Mouse (Mus musculus) hindbrain, embryonic 10.5 days (tissue): ENCODE measurements around the gene Rgl1. TPM values are rescaled to one million over a fixed set of nuclear protein-coding genes. Genes with fewer than 3 reads are reported as not detected.

ENCODE experiments used
- DNase-seq: peaks from one replicate; pipeline ENCODE4 v3.0.0-alpha.2; 2017; ENCODE audit warnings: low spot score
- H3K27ac ChIP-seq: fragments of 300-500 bp; sonication (generic); 2 replicates; pipeline ENCODE4 v1.5.1; 2016; ENCODE audit warnings: mild to moderate bottlenecking, moderate library complexity
- H3K27me3 ChIP-seq: fragments of 300-500 bp; sonication (generic); 2 replicates; pipeline ENCODE4 v1.6.1; 2016; ENCODE audit warnings: mild to moderate bottlenecking; ENCODE audit not compliant: poor library complexity, insufficient read depth, severe bottlenecking
- H3K36me3 ChIP-seq: fragments of 300-500 bp; sonication (generic); 2 replicates; pipeline ENCODE4 v1.6.1; 2016; ENCODE audit warnings: mild to moderate bottlenecking, moderate library complexity
- H3K4me1 ChIP-seq: fragments of 300-500 bp; sonication (generic); replicated peaks from 2 replicates; pipeline ENCODE4 v1.6.1; 2016; ENCODE audit warnings: mild to moderate bottlenecking
- H3K4me3 ChIP-seq: fragments of 300-500 bp; sonication (generic); 2 replicates; pipeline ENCODE4 v1.5.1; 2016; ENCODE audit warnings: mild to moderate bottlenecking, moderate library complexity
- H3K9me3 ChIP-seq: fragments of 300-500 bp; sonication (generic); 2 replicates; pipeline ENCODE4 v1.6.1; 2016; ENCODE audit warnings: mild to moderate bottlenecking, moderate library complexity
- WGBS: fragments of 180-500 bp; shearing (Covaris S2); methylation state at CpG from one replicate; pipeline ENCODE4 v1.1.7; 2016; 5-methylcytosine and 5-hydroxymethylcytosine counted together
- polyA plus RNA-seq: library from polyadenylated mRNA; unstranded; fragments of >200 nt; fragmentation: Nextera tagmentation; extraction: Ambion mirVana; gene quantifications from 2 replicates; pipeline ENCODE4 v1.2.1, GENCODE M21; 2016

Gene Rgl1
- polyA plus RNA-seq, result 27.1 and 28.9 TPM in 2 replicates

DNA sequence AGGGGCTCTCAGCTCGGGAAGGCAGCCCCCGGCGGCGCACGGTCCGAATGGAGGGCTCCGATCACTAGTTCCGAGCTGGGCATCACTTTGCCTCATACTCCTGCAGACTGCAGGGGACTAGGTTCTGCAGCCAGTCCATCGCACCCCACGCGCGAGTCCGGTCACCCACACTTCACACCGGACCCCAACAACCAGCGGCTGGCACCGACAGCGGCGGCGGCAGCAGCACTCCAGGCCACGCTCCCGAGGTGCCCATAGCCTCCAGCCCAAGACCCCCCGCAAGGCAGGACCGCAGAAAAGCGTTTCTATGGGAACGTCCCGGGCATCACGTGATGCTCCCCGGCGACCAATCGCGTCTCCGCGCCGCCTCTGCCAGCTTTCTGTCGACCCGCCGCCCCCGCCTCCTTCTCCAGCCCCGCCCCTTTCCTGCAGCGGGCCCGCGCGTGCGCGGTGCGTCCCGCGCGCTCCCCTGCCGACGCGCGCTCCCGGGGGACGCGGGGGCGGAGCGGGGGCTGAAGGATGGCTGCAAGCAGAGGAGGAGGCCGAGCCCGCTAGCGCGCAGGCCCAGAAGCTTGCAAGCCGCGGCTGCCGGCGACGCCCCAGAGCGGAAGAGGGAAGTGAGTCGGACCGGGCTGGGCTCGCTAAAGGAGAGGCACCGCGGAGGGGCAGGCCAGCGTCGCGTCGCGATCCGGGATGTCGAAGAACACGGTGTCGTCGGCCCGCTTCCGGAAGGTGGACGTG lies at the start of gene Rgl1, which contains the start of gene Arpc5:
TSS of gene Rgl1 (minus strand) at position 320 of the 741 bp plus-strand sequence.
TSS of gene Arpc5 (plus strand) at position 511 of the 741 bp plus-strand sequence.
- H3K36me3 ChIP-seq, result peaks cover 21% of the 10 kb centered on the region
- peak; percentile 97 for DNase-seq
- peaks cover 20% of the 10 kb centered on the region for H3K27me3 ChIP-seq
- peak within 1 kb of the TSS; percentile 91 for H3K4me3 ChIP-seq
- under 1% methylated on average over 84 of the region's 86 CpGs for WGBS
- H3K9me3 ChIP-seq, result no peaks in the 10 kb centered on the region
- H3K27ac ChIP-seq, result peak within 1 kb of the TSS; percentile 92
- H3K4me1 ChIP-seq, result peaks cover 8% of the 10 kb centered on the region

DNA sequence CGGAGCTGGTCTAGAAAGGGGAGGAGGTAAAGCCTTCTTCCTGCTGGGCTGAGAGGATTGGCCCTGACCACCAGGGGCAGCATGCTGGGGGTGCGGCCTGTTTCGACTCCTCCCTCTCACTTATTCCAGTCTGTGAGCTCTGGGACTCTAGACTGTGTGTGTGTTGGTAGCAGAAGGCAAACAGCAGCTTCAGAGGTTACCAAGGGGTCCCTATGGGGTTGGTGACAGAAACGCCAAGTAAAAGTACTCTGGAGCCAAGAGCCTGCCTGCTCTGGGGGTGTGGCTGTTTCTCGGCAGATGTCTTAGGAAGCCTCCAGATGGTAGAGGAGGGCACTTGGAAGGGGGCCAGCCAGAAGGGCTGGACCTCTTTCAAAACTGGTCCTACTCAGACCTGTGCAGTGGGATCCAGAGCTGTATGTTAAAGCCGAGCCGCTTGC lies 49.1 kb upstream of the Rgl1 start:
- Histone ChIP-seq H3K27ac (peak overlapping the region; percentile 87), H3K9me3 (no peaks in the 10 kb centered on the region), H3K4me1 (peaks cover 71% of the 10 kb centered on the region), H3K4me3 (no peak overlapping the region), H3K36me3 (no peaks in the 10 kb centered on the region), H3K27me3 (no peaks in the 10 kb centered on the region)
- peak; percentile 79 for DNase-seq
- WGBS, result 28% methylated on average over 7 of the region's 7 CpGs

DNA sequence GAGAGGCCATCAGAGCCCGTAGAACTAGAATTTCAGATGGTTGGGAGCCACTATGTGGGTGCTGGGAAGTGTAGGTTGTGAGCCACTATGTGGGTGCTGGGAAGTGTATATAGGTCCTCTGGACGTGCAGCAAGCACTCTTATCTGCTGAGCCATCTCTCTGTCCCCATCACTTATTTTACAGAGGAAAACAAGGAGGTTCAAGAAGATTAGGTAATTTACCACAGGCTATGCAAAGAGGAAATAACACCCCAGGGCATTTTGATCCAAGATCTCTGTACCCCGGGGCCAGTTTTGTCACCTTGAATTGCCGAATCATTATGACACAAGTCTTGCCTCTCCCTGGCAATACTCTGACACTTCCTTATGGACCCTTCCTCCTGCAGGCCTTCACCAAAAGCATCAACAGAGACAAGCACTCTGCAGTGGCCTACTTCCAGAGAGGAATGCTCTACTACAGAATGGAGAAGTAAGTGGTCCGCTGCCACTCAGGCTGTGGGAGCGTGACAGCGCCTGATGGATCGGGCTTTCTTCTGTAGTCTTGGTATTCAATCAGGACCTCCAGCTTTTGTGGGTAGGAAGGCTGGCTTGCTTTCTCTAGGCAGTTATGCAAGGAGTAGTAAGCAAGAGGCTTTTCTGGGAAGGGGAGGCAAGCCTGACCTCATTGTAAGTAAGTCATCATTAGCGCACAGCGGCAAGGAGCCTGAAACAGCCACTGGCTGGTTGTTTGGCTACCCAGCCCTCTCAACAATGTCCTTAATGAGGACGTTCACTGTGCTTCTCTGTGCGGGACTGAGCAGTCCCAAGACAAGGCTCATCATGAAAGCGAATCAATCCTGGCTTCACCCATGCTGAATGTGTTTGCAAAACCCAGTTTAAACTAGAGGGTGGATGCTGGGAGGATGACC lies 44.6 kb upstream of the Rgl1 start:
- Histone ChIP-seq H3K4me3 (no peak overlapping the region), H3K4me1 (peaks cover 55% of the 10 kb centered on the region), H3K36me3 (no peaks in the 10 kb centered on the region), H3K27me3 (no peaks in the 10 kb centered on the region), H3K9me3 (no peaks in the 10 kb centered on the region), H3K27ac (peak overlapping the region; percentile 77)
- 60% methylated on average over 13 of the region's 13 CpGs for WGBS
- peak; percentile 38 for DNase-seq

DNA sequence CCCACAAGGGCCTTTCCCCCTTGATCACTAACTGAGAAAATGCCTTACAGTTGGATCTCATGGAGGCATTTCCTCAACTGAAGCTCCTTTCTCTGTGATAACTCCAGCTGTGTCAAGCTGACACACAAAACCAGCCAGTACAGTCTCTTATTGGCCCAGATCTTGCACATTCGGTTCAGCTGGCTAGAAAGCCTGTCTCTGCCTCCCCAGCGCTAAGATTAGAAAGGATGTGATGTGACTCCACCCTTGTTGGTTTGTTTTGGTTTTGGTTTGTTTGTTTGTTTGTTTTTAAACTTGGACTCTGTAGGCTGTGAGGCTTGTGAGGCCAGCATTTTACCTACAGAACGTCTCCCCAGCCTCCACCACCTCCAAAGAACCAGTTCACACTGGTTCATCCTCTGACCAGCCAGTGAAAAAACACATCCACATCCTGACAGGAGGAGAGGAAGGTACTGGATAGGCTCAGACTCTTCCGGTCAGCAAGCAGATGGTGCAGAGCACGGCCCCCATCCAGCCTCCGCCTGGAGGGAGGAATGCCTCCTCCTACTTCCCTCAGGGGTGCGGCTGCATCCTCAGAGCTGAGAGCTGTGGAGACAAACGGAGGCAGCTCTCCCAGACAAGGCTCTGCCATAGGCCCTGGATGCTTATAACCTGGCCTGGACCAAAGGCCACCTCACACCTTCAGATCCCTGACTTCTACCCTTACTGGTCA lies 43.5 kb upstream of the Rgl1 start:
- peak; percentile 52 for DNase-seq
- Histone ChIP-seq H3K9me3 (no peaks in the 10 kb centered on the region), H3K4me3 (no peak overlapping the region), H3K4me1 (peaks cover 46% of the 10 kb centered on the region), H3K36me3 (no peaks in the 10 kb centered on the region), H3K27ac (peak overlapping the region; percentile 79), H3K27me3 (no peaks in the 10 kb centered on the region)
- WGBS, result 35% methylated on average over 8 of the region's 8 CpGs

DNA sequence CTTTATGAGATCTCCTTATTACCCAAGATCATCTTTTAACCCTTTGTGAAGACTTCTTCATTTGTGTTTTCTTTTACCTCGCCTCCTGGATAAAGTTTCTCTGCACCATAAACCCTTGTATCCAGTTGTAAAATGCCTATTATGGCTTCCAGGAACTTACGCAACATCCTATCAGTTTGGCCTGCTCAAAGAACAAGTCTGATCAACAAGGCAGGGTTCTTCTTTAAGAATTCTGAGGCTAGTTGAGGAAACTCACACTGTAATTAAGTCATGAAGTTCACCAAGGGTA lies 42.2 kb upstream of the Rgl1 start:
- Histone ChIP-seq H3K36me3 (no peaks in the 10 kb centered on the region), H3K27me3 (no peaks in the 10 kb centered on the region), H3K4me3 (no peak overlapping the region), H3K9me3 (no peaks in the 10 kb centered on the region), H3K27ac (0 out of 2 replicates have a peak overlapping the region, but pooled peaks have one; percentile 62), H3K4me1 (peaks cover 34% of the 10 kb centered on the region)
- DNase-seq, result no peak
- 91% methylated on average over 2 of the region's 2 CpGs for whole genome bisulfite sequencing

DNA sequence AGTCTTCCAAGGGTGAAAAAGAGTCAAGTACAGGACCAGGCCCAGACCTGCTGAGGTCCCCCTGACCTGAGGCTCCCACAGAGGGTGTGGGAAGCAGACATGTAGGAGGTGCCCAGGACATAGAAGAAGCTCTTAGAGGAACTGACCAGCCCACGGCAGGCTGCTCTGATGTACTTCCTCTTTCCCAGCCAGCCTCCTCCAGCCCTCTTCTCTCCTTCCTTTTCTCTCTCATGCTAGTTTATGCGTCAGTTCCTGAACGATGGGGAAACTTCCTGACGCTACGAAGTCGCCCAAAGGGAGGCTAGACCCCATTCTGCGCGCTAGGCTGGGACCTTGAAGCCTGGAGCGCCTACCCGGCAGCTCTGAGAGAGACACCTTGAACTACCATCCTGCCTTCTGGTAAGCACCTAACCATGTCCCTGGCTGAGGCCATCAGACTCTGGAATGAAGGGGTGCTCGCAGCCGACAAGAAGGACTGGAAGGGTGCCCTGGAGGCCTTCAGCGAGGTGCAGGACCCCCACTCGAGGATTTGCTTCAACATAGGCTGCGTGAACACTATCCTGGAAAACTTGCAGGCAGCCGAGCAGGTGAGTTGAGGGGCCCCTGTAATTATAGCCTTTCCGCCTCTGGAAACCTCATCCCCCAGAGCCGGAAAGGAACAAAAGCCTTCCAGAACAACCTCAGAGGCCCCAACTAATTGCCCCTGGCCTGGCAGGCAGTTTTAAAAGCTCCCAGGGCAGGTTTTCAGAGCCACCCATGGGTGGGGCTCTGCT lies 41.7 kb upstream of the Rgl1 start:
- 78% methylated on average over 18 of the region's 18 CpGs for WGBS
- Histone ChIP-seq H3K27me3 (no peaks in the 10 kb centered on the region), H3K9me3 (no peaks in the 10 kb centered on the region), H3K4me3 (no peak overlapping the region), H3K36me3 (no peaks in the 10 kb centered on the region), H3K4me1 (peaks cover 31% of the 10 kb centered on the region), H3K27ac (peak overlapping the region; percentile 62)
- no peak for DNase-seq

DNA sequence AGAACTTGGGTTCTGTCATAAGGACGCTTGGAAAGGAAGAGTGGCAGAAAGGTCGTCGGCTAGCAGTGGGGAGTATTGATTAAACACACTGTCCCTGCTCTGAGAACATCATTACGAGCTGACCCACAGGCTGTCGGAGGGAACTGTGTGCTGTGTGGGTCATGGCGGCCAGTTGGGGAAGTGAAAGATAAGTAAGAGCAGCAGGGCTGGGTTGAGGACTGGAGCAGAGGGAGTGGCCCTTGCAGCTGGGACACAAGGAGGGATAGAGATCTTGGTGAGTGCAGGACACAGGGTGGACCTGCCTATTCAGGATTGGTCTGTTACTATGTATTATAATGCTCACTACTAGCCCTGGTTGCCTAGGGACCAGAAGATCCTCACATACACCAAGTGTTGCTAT lies 38.8 kb upstream of the Rgl1 start:
- DNase-seq, result no peak
- no peaks in the 10 kb centered on the region for H3K27me3 ChIP-seq
- 81% methylated on average over 6 of the region's 6 CpGs for WGBS
- H3K4me1 ChIP-seq, result peaks cover 27% of the 10 kb centered on the region
- H3K9me3 ChIP-seq, result no peaks in the 10 kb centered on the region
- H3K36me3 ChIP-seq, result no peaks in the 10 kb centered on the region
- H3K4me3 ChIP-seq, result no peak overlapping the region
- H3K27ac ChIP-seq, result no peak overlapping the region

DNA sequence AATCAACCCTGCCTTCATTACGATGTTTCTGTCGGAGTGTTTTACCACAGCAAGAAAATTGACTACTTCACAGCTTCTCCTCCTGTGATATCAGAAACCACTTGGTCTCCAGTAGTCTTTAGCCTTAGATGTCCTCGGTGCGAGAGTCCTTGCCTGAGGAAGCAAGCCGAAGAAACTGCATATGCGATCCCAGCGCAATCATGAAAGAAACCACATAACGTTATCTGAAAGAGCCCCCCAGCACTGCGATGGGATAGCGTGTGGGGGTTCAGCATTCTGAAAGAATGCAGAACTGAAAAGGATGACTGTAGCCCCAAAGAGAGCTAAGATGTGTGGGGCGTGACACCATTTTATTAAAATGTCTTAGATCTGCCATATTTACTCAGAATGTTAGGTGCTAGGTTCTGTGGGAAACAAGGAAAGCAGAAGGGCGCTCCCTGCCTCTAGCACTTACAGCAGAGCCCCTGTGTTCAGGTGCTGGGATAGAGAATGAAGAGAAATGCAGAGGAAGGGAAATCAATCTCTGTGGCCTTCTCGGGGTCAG lies 34.6 kb upstream of the Rgl1 start:
- no peaks in the 10 kb centered on the region for H3K36me3 ChIP-seq
- H3K9me3 ChIP-seq, result no peaks in the 10 kb centered on the region
- WGBS, result 89% methylated on average over 13 of the region's 13 CpGs
- peaks cover 32% of the 10 kb centered on the region for H3K4me1 ChIP-seq
- no peak overlapping the region for H3K4me3 ChIP-seq
- DNase-seq, result no peak
- no peaks in the 10 kb centered on the region for H3K27me3 ChIP-seq
- H3K27ac ChIP-seq, result peak overlapping the region; percentile 40; the same call in 1 of the 2 replicates

DNA sequence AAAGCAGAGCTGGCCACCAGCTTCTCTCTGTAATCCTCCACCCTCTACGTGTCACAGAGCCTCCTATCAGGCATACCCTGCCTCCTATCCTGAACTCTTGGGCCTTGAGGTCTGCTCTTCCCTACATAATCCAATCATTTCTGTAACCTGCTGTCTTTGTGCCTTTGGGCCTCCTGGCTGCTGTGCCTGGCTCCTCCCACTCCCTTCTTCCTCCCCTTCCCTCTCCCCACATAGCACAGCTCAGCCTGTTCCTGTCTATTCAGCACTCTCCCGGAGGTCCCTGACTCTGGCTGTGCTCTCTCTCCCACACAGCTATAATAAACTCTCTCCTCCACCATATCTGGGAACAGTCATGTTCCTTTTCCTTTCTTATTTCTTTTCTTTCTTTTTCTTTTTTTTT lies 33.7 kb upstream of the Rgl1 start, which contains the start of gene Ncf2:
TSS of gene Ncf2 (plus strand) at position 298 of the 400 bp plus-strand sequence.
- 19% methylated on average over 2 of the region's 2 CpGs for WGBS
- H3K9me3 ChIP-seq, result no peaks in the 10 kb centered on the region

DNA sequence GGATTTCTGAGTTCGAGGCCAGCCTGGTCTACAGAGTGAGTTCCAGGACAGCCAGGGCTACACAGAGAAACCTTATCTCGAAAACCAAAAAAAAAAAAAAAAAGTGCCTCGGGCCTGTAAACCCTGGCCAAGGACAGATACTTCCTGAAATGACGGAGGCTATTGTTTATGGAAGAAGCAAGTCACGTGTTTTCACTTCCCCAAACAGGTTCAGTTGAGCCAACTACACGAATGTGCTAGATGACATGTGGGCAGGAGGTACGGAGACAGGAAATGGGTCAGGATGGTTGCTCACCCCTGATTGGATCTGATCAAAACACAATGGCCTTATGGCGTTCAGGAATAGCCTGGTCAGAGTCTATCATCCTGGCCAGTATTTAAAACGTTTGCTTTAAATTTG lies 32.0 kb upstream of the Rgl1 start:
- Histone ChIP-seq H3K9me3 (no peaks in the 10 kb centered on the region), H3K36me3 (no peaks in the 10 kb centered on the region), H3K4me3 (no peak overlapping the region), H3K27ac (no peak overlapping the region), H3K27me3 (no peaks in the 10 kb centered on the region), H3K4me1 (peaks cover 46% of the 10 kb centered on the region)
- WGBS, result 83% methylated on average over 9 of the region's 9 CpGs
- no peak for DNase-seq

More for the DNA sequence above, 33.7 kb upstream of the Rgl1 start, which contains the start of gene Ncf2:
- Histone ChIP-seq H3K4me3 (no peak within 1 kb of the TSS), H3K36me3 (no peaks in the 10 kb centered on the region), H3K27ac (peak within 1 kb of the TSS; percentile 64; the same call in 1 of the 2 replicates), H3K27me3 (no peaks in the 10 kb centered on the region), H3K4me1 (peaks cover 31% of the 10 kb centered on the region)
- peak; percentile 26 for DNase-seq

DNA sequence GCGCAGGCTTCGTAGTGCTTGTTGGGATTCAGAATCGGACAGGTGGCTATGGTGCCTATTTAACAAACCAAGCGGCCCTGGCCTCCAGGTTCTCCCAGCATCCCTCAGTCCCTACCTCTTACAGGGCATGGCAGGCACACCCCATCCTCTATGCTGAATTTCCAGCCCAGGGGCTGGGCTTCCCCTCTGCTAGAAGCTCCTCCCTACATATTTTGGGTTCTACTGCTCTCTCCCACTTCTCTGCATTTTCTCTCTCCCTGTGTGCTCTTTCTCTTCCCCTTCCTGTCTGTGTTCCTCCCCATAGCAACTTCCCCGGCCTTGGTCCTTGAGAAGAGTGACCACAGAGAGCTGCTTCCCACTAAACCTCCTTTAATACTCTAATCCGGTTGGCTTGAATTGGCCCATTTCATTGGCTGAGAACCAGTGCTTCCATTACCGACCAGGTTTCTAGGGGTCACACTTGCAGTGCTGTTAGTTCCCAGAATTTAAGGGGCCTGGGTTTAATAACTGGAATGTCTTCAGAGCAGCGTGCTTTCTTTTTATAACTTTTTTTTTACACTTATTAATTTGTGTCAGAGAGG lies 30.6 kb upstream of the Rgl1 start:
- 0 out of 2 replicates have a peak, but pooled peaks cover 2% of the 10 kb centered on the region for H3K9me3 ChIP-seq
- no peaks in the 10 kb centered on the region for H3K36me3 ChIP-seq
- no peak for DNase-seq
- no peak overlapping the region for H3K4me3 ChIP-seq
- H3K4me1 ChIP-seq, result peaks cover 52% of the 10 kb centered on the region
- H3K27ac ChIP-seq, result 0 out of 2 replicates have a peak overlapping the region, but pooled peaks have one; percentile 5
- WGBS, result 88% methylated on average over 8 of the region's 8 CpGs
- H3K27me3 ChIP-seq, result no peaks in the 10 kb centered on the region
